ENCODE assay signal across 8 mouse cellular contexts in the genomic region with DNA sequence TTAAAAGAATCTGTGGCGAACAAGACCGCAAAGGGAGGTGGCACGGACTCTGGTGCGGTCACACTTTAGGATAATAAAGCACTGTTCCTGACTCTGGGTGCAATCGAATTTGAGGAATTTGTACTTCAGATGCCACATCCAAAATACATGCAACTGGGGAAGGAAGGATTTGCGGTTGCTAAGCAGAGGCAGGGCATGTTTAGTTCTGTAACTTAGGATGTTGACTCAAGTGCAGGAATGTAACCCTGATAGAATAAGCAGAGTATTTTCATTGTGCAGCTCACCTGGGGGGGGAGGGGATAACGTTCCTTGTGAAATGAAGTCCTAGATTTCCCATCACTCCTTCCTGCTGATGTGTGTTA. TPM values are rescaled to one million over a fixed set of nuclear protein-coding genes. Genes with fewer than 3 reads are reported as not detected.
DNase-seq lines count a peak whose midpoint lies in the region; ATAC-seq and TF ChIP-seq lines count a peak whose summit lies in the region.

No protein-coding gene starts in this region.

- no peaks in the 10 kb centered on the region for H3K36me3 ChIP-seq in heart, embryonic 12.5 days
- H3K36me3 ChIP-seq in ES-Bruce4 (ENCODE audit: control insufficient read depth, insufficient read depth, low read length, poor library complexity, severe bottlenecking) = no peaks in the 10 kb centered on the region
- H3K36me3 ChIP-seq in hindbrain, embryonic 11.5 days (ENCODE audit: control insufficient read depth, insufficient read depth, low read length) = no peaks in the 10 kb centered on the region

- WGBS in heart, embryonic 12.5 days = under 1% methylated on average over 7 of the region's 7 CpGs
- WGBS in hindbrain, embryonic 11.5 days = 2% methylated on average over 7 of the region's 7 CpGs

- TF ChIP-seq CTCF in ES-Bruce4 (IDR thresholded peaks at IDR 0.05; ENCODE audit: low read depth, low read length) = no peak

- no peak for TF ChIP-seq EP300 in ES-Bruce4 (IDR thresholded peaks at IDR 0.05; ENCODE audit: insufficient read depth, low read depth, low read length)

- H3K9ac ChIP-seq in heart, embryonic 12.5 days = peak overlapping the region; percentile 86
- H3K9ac ChIP-seq in ES-Bruce4 (ENCODE audit: low read depth, poor library complexity, severe bottlenecking) = peak overlapping the region; percentile 52
- H3K9ac ChIP-seq in hindbrain, embryonic 11.5 days (ENCODE audit: low read depth, low read length) = peak overlapping the region; percentile 74

- H3K27me3 ChIP-seq in heart, embryonic 12.5 days (replicated peaks) = no peaks in the 10 kb centered on the region
- H3K27me3 ChIP-seq in ES-Bruce4 (ENCODE audit: control insufficient read depth, insufficient read depth, low read length, poor library complexity, severe bottlenecking) = no peaks in the 10 kb centered on the region; the same call in 1 of the 2 replicates
- no peaks in the 10 kb centered on the region for H3K27me3 ChIP-seq in hindbrain, embryonic 11.5 days (ENCODE audit: control insufficient read depth, insufficient read depth, low read length)

- no peaks in the 10 kb centered on the region for H3K9me3 ChIP-seq in heart, embryonic 12.5 days (replicated peaks)
- H3K9me3 ChIP-seq in ES-Bruce4 (replicated peaks; ENCODE audit: control insufficient read depth, insufficient read depth, low read length, poor library complexity, severe bottlenecking) = no peaks in the 10 kb centered on the region
- H3K9me3 ChIP-seq in hindbrain, embryonic 11.5 days (ENCODE audit: control insufficient read depth, low read length) = no peaks in the 10 kb centered on the region

- peak overlapping the region; percentile 91 for H3K27ac ChIP-seq in heart, embryonic 12.5 days (ENCODE audit: poor library complexity, severe bottlenecking)
- no peak overlapping the region for H3K27ac ChIP-seq in ES-Bruce4 (ENCODE audit: insufficient read depth, low read length)
- no peak overlapping the region; the same call in 1 of the 2 replicates for H3K27ac ChIP-seq in hindbrain, embryonic 11.5 days (ENCODE audit: low read depth, low read length)

- ATAC-seq in heart, embryonic 12.5 days (ENCODE audit: insufficient number of reproducible peaks, low FRiP score) = no peak
- no peak for ATAC-seq in hindbrain, embryonic 11.5 days (ENCODE audit: low FRiP score)
- no peak for ATAC-seq in megakaryocyte progenitor cell, adult 5-6 weeks (replicated peaks; ENCODE audit: poor library complexity)
- no peak for ATAC-seq in megakaryocyte-erythroid progenitor cell, adult 5-6 weeks (replicated peaks; ENCODE audit: low FRiP score, low TSS enrichment, poor library complexity, severe bottlenecking)

- no peak for TF ChIP-seq POLR2A in ES-Bruce4 (IDR thresholded peaks at IDR 0.05; ENCODE audit: insufficient read depth, low read length)

- H3K4me3 ChIP-seq in heart, embryonic 12.5 days = peak overlapping the region; percentile 73
- peak overlapping the region; percentile 89 for H3K4me3 ChIP-seq in ES-Bruce4 (ENCODE audit: low read depth, low read length)
- peak overlapping the region; percentile 57 for H3K4me3 ChIP-seq in hindbrain, embryonic 11.5 days (ENCODE audit: low read depth, low read length)

- no peak for DNase-seq in heart, postnatal 4 days
- DNase-seq in hindbrain, embryonic 11.5 days (ENCODE audit: low spot score) = no peak
- peak; percentile 77 for DNase-seq in lung, postnatal 36 days
- DNase-seq in cerebellum, adult 11 months = no peak

- peak overlapping the region; percentile 78 for H3K4me2 ChIP-seq in heart, embryonic 12.5 days
- peak overlapping the region; percentile 88 for H3K4me2 ChIP-seq in hindbrain, embryonic 11.5 days (replicated peaks; ENCODE audit: low read depth, low read length)

- peaks cover 33% of the 10 kb centered on the region for H3K4me1 ChIP-seq in heart, embryonic 12.5 days (replicated peaks)
- H3K4me1 ChIP-seq in ES-Bruce4 (ENCODE audit: control insufficient read depth, insufficient read depth, low read length) = peaks cover 3% of the 10 kb centered on the region
- H3K4me1 ChIP-seq in hindbrain, embryonic 11.5 days (replicated peaks; ENCODE audit: control insufficient read depth, insufficient read depth, low read length) = peaks cover 9% of the 10 kb centered on the region

RNA-seq across cellular contexts. Expression of a gene that starts 0.4 kb away (rescaled TPM):
- polyA plus RNA-seq in heart, embryonic 12.5 days (2016; fragmentation: Nextera tagmentation; extraction: Ambion mirVana) = 15.3 and 17.0 TPM in 2 replicates
- 10 to 100 TPM; 29.6 to 38.3 TPM for total RNA-seq in heart, postnatal 4 days (2021)
- 10.0 and 10.4 TPM in 2 replicates for polyA plus RNA-seq in ES-Bruce4 (2011; ENCODE audit: insufficient read depth, insufficient read length, low read depth, missing spikeins)
- polyA plus RNA-seq in hindbrain, embryonic 11.5 days (2014; fragmentation: Nextera tagmentation; extraction: Ambion mirVana) = 16.9 and 17.0 TPM in 2 replicates
- 16.0 and 21.5 TPM in 2 replicates for total RNA-seq in megakaryocyte progenitor cell, adult 5-6 weeks (2015)
- 12.2 and 15.9 TPM in 2 replicates for total RNA-seq in megakaryocyte progenitor cell, adult 5-6 weeks (2017)
- 47.0 and 61.6 TPM in 2 replicates for total RNA-seq in megakaryocyte-erythroid progenitor cell, adult 5-6 weeks (2014; fragmentation: Nextera tagmentation)
- total RNA-seq in megakaryocyte-erythroid progenitor cell, adult 5-6 weeks (2017) = 11.5 and 21.2 TPM in 2 replicates

RNA-seq across cellular contexts. Expression of a gene that starts 38.4 kb away (rescaled TPM):
- 37.9 and 45.9 TPM in 2 replicates for polyA plus RNA-seq in heart, embryonic 12.5 days (2016; fragmentation: Nextera tagmentation; extraction: Ambion mirVana)
- total RNA-seq in heart, postnatal 4 days (2021) = 10 to 100 TPM; 17.3 to 19.7 TPM
- 39.4 and 43.0 TPM in 2 replicates for polyA plus RNA-seq in ES-Bruce4 (2011; ENCODE audit: insufficient read depth, insufficient read length, low read depth, missing spikeins)
- 93.0 and 93.5 TPM in 2 replicates for polyA plus RNA-seq in hindbrain, embryonic 11.5 days (2014; fragmentation: Nextera tagmentation; extraction: Ambion mirVana)
- 27.3 and 38.6 TPM in 2 replicates for total RNA-seq in megakaryocyte progenitor cell, adult 5-6 weeks (2015)
- total RNA-seq in megakaryocyte progenitor cell, adult 5-6 weeks (2017) = 48.3 and 48.9 TPM in 2 replicates
- total RNA-seq in megakaryocyte-erythroid progenitor cell, adult 5-6 weeks (2014; fragmentation: Nextera tagmentation) = 23.3 and 40.6 TPM in 2 replicates
- total RNA-seq in megakaryocyte-erythroid progenitor cell, adult 5-6 weeks (2017) = 31.8 and 80.4 TPM in 2 replicates

RNA-seq across cellular contexts. Expression of a gene that starts 45.0 kb away (rescaled TPM):
- polyA plus RNA-seq in heart, embryonic 12.5 days (2016; fragmentation: Nextera tagmentation; extraction: Ambion mirVana) = 26.6 and 27.8 TPM in 2 replicates
- total RNA-seq in heart, postnatal 4 days (2021) = 10 to 100 TPM; 24.5 to 24.7 TPM
- 43.4 and 44.7 TPM in 2 replicates for polyA plus RNA-seq in ES-Bruce4 (2011; ENCODE audit: insufficient read depth, insufficient read length, low read depth, missing spikeins)
- 39.0 TPM in 2 replicates for polyA plus RNA-seq in hindbrain, embryonic 11.5 days (2014; fragmentation: Nextera tagmentation; extraction: Ambion mirVana)
- total RNA-seq in megakaryocyte progenitor cell, adult 5-6 weeks (2015) = 48.6 and 48.9 TPM in 2 replicates
- 38.6 and 45.9 TPM in 2 replicates for total RNA-seq in megakaryocyte progenitor cell, adult 5-6 weeks (2017)
- total RNA-seq in megakaryocyte-erythroid progenitor cell, adult 5-6 weeks (2014; fragmentation: Nextera tagmentation) = 26.6 and 38.7 TPM in 2 replicates
- total RNA-seq in megakaryocyte-erythroid progenitor cell, adult 5-6 weeks (2017) = 24.3 and 35.7 TPM in 2 replicates
